Mouse (Mus musculus): ENCODE data around the gene Aqp6.

Aqp6 gene

DNA sequence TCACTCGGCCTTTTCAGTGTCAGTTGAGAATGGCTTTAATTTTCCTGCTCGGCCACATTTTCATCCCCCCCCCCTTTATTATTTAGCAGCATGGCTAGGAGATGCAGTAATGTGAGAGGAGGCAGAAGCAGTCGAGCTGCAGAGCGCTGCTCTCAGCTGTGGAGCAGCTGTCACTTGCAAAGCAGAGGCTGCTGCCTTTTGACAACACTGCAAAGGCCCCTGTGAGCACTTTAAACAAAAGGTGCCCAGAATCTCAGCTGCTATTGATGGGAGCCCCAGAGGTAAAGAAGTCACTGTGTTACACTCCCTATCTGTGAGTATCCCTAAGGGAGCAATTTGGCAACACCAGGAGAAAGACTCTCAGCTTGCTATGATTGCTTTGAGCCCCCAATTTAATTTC lies 47.1 kb downstream of the Aqp6 start:
- DNase-seq (ENCODE audit: low spot score): no peak

DNA sequence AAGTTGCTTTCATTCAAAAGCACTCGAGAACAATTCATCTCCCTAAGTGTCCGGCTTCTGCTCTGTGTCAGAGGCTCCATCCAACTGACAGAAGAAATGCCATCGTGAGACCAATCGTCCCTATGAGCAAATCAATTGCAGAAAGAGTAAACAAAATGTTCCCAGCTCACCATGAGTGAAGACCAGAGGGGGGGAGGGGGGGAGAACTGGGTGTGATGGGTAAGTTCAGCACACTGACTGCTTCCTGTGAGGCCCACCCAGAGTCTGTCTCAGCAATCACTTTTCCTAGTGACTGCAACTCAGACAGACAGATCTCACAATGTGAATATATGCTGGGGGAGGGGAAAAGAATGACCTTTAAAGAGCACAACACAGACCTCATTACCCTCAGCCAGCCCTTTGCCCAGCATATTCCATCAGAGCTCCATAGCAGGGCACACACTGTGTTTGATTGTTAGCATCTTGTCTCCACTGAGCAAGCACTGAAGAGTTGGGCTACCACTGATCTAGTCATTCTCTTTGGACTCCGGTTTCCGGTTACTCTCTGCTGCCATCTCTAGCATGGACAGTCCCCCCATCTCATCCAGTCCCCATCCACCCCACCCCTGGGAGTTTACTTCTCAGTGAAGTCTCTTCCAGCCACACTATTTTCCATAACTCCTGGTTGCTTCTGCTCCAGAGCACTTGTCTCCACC lies 48.0 kb downstream of the Aqp6 start:
- DNase-seq (ENCODE audit: low spot score): no peak

DNA sequence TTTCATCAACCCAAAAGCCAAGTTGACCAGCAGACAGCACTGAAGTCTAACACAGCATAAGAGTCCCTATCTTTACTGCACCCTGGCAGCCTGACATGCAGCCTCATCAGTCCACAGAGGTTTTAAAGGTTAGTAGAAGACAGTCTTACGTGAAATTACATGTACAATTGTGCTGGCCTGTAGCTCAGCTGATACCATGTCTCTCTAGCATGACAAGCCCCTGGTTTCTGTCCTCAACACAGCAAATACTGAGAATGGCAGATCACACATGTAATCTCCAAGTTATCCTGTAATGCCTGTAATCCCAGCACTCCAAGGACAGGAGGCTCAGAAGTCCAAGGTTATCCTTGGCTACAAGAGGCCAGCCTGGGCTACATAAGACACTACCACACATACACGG lies 49.1 kb downstream of the Aqp6 start:
- no peak for DNase-seq (ENCODE audit: low spot score)

DNA sequence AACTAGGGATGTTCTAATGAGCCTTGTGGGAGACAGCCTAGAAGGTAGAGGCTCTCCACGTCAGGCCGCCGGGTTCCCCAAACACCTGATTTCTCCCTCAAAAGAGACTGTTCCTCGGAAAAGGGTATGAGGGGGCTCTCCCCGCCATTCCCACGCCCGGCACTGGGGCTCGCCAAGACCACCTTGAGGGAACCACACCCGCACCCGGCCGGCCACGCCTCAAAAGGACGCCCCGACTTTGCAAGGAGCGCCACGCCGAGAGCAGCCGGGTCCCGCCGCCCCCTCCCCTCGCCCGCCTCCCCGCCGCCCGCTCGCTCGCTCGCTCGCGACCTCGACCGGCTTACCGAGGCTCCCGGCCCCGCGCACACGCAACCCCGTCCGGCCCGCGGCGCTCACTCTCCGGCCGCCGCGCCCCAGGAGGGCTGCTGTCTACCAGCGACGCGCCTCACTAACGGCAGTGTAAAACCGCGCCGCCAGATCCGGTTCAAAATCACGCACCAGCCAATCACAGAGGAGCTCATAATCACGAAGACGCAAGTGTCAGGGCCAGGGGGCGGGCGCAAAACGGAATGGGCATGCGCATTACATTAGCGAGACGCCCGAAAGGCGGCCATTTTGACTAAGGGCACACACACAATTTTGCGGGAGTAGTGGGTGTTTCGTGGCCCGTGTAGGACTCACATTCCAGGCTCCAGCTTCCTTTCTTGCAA lies 50.1 kb downstream of the Aqp6 start, which contains the start of gene Racgap1:
TSS of gene Racgap1 (minus strand) at position 494 of the 710 bp plus-strand sequence.
- DNase-seq (ENCODE audit: low spot score): peak; percentile 84

DNA sequence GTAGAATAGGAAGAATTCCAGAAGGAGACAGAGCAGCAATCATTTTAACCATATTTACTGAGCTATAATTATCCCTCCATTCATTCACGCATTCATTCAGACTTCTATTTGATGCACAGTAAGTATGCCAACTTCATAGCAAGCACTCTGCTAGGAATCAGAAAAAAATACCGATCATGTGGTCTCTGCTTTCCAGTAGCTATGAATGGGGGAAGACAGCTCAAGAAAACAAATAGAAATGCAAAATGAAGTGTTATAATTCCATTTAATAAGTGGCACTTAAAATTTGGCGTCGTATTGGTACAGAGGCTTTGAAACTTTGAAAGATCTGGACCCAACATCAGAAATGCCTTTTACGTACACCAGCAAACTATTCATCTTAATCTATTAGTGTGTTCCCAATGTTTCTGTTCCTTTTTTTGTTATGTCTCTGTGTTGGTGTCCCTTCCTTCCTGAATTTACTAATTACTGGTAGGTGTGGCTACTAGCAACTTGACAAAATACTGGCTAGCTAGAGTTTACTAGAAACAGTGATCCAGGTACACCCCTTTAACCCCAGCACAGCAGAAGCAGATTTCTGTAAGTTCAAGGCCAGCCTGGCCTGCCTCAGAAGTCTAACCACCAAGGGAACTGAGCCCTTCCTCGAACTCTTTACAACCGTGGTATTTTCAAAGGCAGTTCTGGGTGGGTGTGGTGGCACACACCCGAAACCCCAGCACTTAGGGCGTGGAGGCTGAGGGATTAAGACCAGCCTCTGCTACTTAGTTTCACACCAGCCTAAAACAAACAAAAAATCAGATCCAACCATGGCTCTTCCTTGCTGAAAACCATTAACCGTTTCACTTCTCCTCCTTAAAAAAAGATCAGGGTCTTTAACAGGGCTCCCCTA lies 51.0 kb downstream of the Aqp6 start:
- no peak for DNase-seq (ENCODE audit: low spot score)

DNA sequence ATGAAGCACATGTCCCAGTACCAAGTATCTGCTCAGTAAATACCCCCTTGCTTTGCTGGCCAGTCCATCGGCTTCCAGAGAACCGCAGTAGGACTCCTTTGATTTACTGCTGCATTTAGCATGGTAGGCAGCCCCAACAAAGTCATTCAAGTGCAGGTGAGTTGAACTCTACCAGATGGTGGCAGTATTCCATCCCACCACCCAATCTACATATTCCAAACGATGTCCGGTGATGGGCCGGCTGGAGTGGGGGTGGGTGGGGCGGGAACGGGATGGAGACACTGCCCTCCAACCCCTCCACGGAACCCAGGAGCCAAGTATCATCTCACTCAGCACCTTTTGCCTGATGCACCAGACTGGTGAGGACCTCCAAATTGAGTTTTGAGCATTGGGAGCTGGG lies 52.1 kb downstream of the Aqp6 start:
- no peak for DNase-seq (ENCODE audit: low spot score)

DNA sequence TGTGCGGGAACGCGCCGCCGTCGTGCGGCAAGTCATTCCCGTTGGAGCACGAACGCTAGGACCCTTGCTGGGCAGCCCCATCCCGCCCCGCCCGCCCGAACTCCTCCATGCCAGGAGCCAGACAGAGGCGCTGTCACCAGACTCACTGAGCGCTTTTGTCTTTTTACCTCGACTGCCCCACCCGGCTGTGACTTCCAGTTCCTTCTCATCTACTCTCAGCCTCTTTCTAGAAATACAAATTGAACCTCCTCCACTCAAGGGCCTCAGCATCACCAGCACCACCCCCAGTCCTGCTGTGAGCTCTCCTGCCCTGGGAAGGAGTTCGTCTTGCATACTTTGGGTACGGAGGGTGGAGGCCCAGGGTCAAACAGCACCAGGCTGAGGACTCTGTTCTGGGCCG lies 52.7 kb downstream of the Aqp6 start:
- DNase-seq (ENCODE audit: low spot score): no peak

Data from urinary bladder, postnatal 10 days (tissue).